Mouse (Mus musculus): Measurements from ENCODE around the gene Mybphl. TPM values are rescaled to one million over a fixed set of nuclear protein-coding genes. Genes with fewer than 3 reads are reported as not detected.

Mybphl gene
- polyA plus RNA-seq, 1 experiment from 2014 or later = 0.11 TPM

DNA sequence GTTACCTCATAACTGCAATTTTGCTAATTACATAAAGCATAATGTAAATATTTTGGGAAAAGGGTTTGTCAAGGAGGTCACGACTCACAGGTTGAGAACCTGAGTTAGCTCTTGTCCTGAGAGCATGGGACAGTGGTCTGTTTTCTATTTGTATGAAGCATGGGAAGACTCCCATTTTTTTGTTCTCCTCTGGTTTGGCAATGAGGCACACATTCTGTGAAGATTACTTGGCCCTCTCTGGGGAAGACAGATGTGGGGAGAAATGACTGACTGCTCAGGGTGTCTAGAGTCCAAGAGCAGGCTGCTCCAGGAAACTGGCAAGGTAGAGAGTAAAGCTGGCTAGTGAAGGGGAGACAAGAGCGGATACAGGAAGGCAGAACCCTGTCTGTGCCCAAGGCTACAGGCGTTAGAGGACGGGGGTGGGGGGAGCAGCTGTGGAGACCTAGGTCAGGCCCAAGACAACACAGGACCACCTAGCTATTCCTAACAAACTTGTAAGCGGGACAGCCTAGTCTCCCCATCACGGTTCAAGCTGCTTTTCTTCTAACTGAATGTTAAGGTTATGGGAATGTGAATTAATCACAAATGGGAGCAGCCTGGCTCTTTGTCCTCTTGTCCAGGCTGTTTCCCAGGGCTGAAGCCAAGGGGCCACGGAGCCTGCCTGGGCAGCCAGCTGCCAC, 60.4 kb downstream of the Mybphl start:
- Histone ChIP-seq H3K27me3 (replicated peaks; ENCODE audit: control insufficient read depth, insufficient read depth, low read length) (no peaks in the 10 kb centered on the region), H3K36me3 (ENCODE audit: control insufficient read depth, insufficient read depth, low read length) (peaks cover 42% of the 10 kb centered on the region), H3K4me3 (ENCODE audit: low read length) (no peak overlapping the region), H3K4me2 (ENCODE audit: low read length) (no peak overlapping the region), H3K9ac (ENCODE audit: low read depth, low read length) (no peak overlapping the region), H3K27ac (ENCODE audit: low read depth, low read length) (peak overlapping the region; percentile 21; the same call in 1 of the 2 replicates), H3K4me1 (ENCODE audit: control insufficient read depth, insufficient read depth, low read depth, low read length) (peaks cover 23% of the 10 kb centered on the region), H3K9me3 (ENCODE audit: control insufficient read depth, low read length) (no peaks in the 10 kb centered on the region)
- 35% methylated on average over 7 of the region's 7 CpGs for WGBS
- ATAC-seq = no peak

DNA sequence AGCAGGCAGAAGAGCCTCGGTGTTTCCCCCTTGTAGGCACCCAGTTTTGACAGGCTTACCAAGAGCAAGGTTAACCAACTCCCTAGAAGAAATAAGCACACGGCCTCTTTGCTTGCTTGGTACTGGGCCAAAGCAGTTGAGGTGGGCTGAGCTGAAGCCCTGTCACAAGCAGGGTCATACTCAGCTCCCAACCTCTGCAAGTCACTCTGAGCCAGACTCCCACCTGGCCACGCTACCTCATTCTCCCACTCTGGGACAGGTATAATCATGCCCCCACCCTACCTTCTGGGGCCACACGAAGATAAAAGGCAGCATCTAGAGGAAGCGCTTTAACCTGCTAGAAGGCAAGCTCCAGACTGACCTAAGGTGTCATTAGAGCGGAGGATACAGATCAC, 60.9 kb downstream of the Mybphl start:
- H3K9ac ChIP-seq (ENCODE audit: low read depth, low read length) = no peak overlapping the region
- peaks cover 42% of the 10 kb centered on the region for H3K36me3 ChIP-seq (ENCODE audit: control insufficient read depth, insufficient read depth, low read length)
- no peaks in the 10 kb centered on the region for H3K27me3 ChIP-seq (replicated peaks; ENCODE audit: control insufficient read depth, insufficient read depth, low read length)
- no peak overlapping the region for H3K4me2 ChIP-seq (ENCODE audit: low read length)
- H3K4me1 ChIP-seq (ENCODE audit: control insufficient read depth, insufficient read depth, low read depth, low read length) = peaks cover 23% of the 10 kb centered on the region
- H3K4me3 ChIP-seq (ENCODE audit: low read length) = no peak overlapping the region
- WGBS = 57% methylated on average over 6 of the region's 6 CpGs
- no peak overlapping the region; the same call in 1 of the 2 replicates for H3K27ac ChIP-seq (ENCODE audit: low read depth, low read length)
- H3K9me3 ChIP-seq (ENCODE audit: control insufficient read depth, low read length) = no peaks in the 10 kb centered on the region
- no peak for ATAC-seq

Other genes with a start within 250 kb of the Mybphl start
- 116 and 126 TPM in 2 replicates for gene Gnai3, start 218.8 kb upstream of the Mybphl start, polyA plus RNA-seq (2015; fragmentation: Nextera tagmentation; extraction: Ambion mirVana)
- 8.4 and 10.6 TPM in 2 replicates for gene Gpr61, start 210.0 kb upstream of the Mybphl start, polyA plus RNA-seq (2015; fragmentation: Nextera tagmentation; extraction: Ambion mirVana)
- gene Amigo1, start 178.6 kb upstream of the Mybphl start, polyA plus RNA-seq (2015; fragmentation: Nextera tagmentation; extraction: Ambion mirVana) = 9.8 and 13.3 TPM in 2 replicates
- 2.7 and 3.9 TPM in 2 replicates for gene Cyb561d1, start 163.7 kb upstream of the Mybphl start, polyA plus RNA-seq (2015; fragmentation: Nextera tagmentation; extraction: Ambion mirVana)
- gene Atxn7l2, start 154.0 kb upstream of the Mybphl start, polyA plus RNA-seq (2015; fragmentation: Nextera tagmentation; extraction: Ambion mirVana) = 19.6 and 21.4 TPM in 2 replicates
- 0.35 and 1.4 TPM in 2 replicates for gene Sypl2, start 138.3 kb upstream of the Mybphl start, polyA plus RNA-seq (2015; fragmentation: Nextera tagmentation; extraction: Ambion mirVana)
- gene Psma5, start 108.0 kb upstream of the Mybphl start, polyA plus RNA-seq (2015; fragmentation: Nextera tagmentation; extraction: Ambion mirVana) = 235 and 246 TPM in 2 replicates
- 9.4 and 11.6 TPM in 2 replicates for gene Sort1, start 80.8 kb upstream of the Mybphl start, polyA plus RNA-seq (2015; fragmentation: Nextera tagmentation; extraction: Ambion mirVana)
- 10.8 and 11.1 TPM in 2 replicates for gene Psrc1, start 18.9 kb downstream of the Mybphl start, polyA plus RNA-seq (2015; fragmentation: Nextera tagmentation; extraction: Ambion mirVana)
- gene Celsr2, start 50.6 kb downstream of the Mybphl start, polyA plus RNA-seq (2015; fragmentation: Nextera tagmentation; extraction: Ambion mirVana) = 34.5 and 34.7 TPM in 2 replicates
- 216 and 224 TPM in 2 replicates for gene Sars, start 80.3 kb downstream of the Mybphl start, polyA plus RNA-seq (2015; fragmentation: Nextera tagmentation; extraction: Ambion mirVana)
- 1.9 and 2.7 TPM in 2 replicates for gene 1700013F07Rik, start 169.2 kb downstream of the Mybphl start, polyA plus RNA-seq (2015; fragmentation: Nextera tagmentation; extraction: Ambion mirVana)
- gene 5330417C22Rik, start 171.6 kb downstream of the Mybphl start, polyA plus RNA-seq (2015; fragmentation: Nextera tagmentation; extraction: Ambion mirVana) = 16.0 and 18.5 TPM in 2 replicates
- 51.0 and 54.3 TPM in 2 replicates for gene Tmem167b, start 197.6 kb downstream of the Mybphl start, polyA plus RNA-seq (2015; fragmentation: Nextera tagmentation; extraction: Ambion mirVana)
- 46.7 and 52.4 TPM in 2 replicates for gene Taf13, start 206.8 kb downstream of the Mybphl start, polyA plus RNA-seq (2015; fragmentation: Nextera tagmentation; extraction: Ambion mirVana)
- gene Wdr47, start 226.4 kb downstream of the Mybphl start, polyA plus RNA-seq (2015; fragmentation: Nextera tagmentation; extraction: Ambion mirVana) = 103 and 108 TPM in 2 replicates